Mouse (Mus musculus) urinary bladder, postnatal 14 days (tissue): Measurements from ENCODE around the gene Kif1c.

Experiments
- DNase-seq: peaks from one replicate; pipeline ENCODE4 v3.0.0; 2021; ENCODE audit warnings: low spot score

Kif1c gene

GRCm38 (mm10) chr11:70697376-70697775 is 3.0 kb upstream of the Kif1c start:
- no peak for DNase-seq

GRCm38 (mm10) chr11:70699051-70699450 is 1.3 kb upstream of the Kif1c start:
- no peak for DNase-seq

- peak; percentile 79 for DNase-seq
Measured at GRCm38 (mm10) chr11:70700613-70701012, 265 bp downstream of the Kif1c start.

- DNase-seq, result peak; percentile 53
Measured at GRCm38 (mm10) chr11:70701221-70701955, 1.0 kb downstream of the Kif1c start.

- no peak for DNase-seq
Measured at GRCm38 (mm10) chr11:70701984-70702733, 1.8 kb downstream of the Kif1c start.

- peak; percentile 46 for DNase-seq
Measured at GRCm38 (mm10) chr11:70702781-70703180, 2.4 kb downstream of the Kif1c start.

GRCm38 (mm10) chr11:70706127-70706526 is 5.8 kb downstream of the Kif1c start:
- no peak for DNase-seq

- no peak for DNase-seq
Measured at GRCm38 (mm10) chr11:70711026-70711425, 10.7 kb downstream of the Kif1c start.

- no peak for DNase-seq
Measured at GRCm38 (mm10) chr11:70713222-70713621, 12.9 kb downstream of the Kif1c start.

GRCm38 (mm10) chr11:70715832-70716231 is 15.5 kb downstream of the Kif1c start:
- peak; percentile 38 for DNase-seq

- DNase-seq, result no peak
Measured at GRCm38 (mm10) chr11:70718481-70718880, 18.1 kb downstream of the Kif1c start.

GRCm38 (mm10) chr11:70720567-70720966 is 20.2 kb downstream of the Kif1c start:
- DNase-seq, result no peak

- no peak for DNase-seq
Measured at GRCm38 (mm10) chr11:70721072-70721471, 20.7 kb downstream of the Kif1c start.

- no peak for DNase-seq
Measured at GRCm38 (mm10) chr11:70724706-70725105, 24.4 kb downstream of the Kif1c start.

- no peak for DNase-seq
Measured at GRCm38 (mm10) chr11:70726585-70726984, 26.2 kb downstream of the Kif1c start.

GRCm38 (mm10) chr11:70727385-70727784 is 27.0 kb downstream of the Kif1c start:
- no peak for DNase-seq

- no peak for DNase-seq
Measured at GRCm38 (mm10) chr11:70730427-70731038, 30.2 kb downstream of the Kif1c start.

- DNase-seq, result no peak
Measured at GRCm38 (mm10) chr11:70731178-70731577, 30.8 kb downstream of the Kif1c start.

- no peak for DNase-seq
Measured at GRCm38 (mm10) chr11:70733256-70733655, 32.9 kb downstream of the Kif1c start.

- no peak for DNase-seq
Measured at GRCm38 (mm10) chr11:70737749-70738148, 37.4 kb downstream of the Kif1c start.

- no peak for DNase-seq
Measured at GRCm38 (mm10) chr11:70741603-70742002, 41.3 kb downstream of the Kif1c start.

GRCm38 (mm10) chr11:70742117-70742516 is 41.8 kb downstream of the Kif1c start:
- no peak for DNase-seq
